Mouse (Mus musculus) bone marrow macrophage, adult 2 months (primary cell): ENCODE results near the gene Polr3b. TPM values are rescaled to one million over a fixed set of nuclear protein-coding genes. Genes with fewer than 3 reads are reported as not detected.

Experiments
- H3K27ac ChIP-seq: 2 replicates; pipeline ENCODE4 v1.5.1; 2012; ENCODE audit warnings: low read depth, low read length; ENCODE audit not compliant: insufficient read depth
- H3K4me1 ChIP-seq: 2 replicates; pipeline ENCODE4 v1.6.1; 2012; ENCODE audit warnings: low read length; ENCODE audit not compliant: control insufficient read depth, insufficient read depth
- H3K4me3 ChIP-seq: 2 replicates; pipeline ENCODE4 v1.5.1; 2012; ENCODE audit warnings: mild to moderate bottlenecking, low read length, moderate library complexity; ENCODE audit not compliant: insufficient read depth
- CTCF ChIP-seq: IDR thresholded peaks from 2 replicates; pipeline ENCODE4 v1.5.1; 2012; ENCODE audit warnings: low read depth, mild to moderate bottlenecking, low read length, moderate library complexity
- POLR2A ChIP-seq: IDR thresholded peaks from 2 replicates; pipeline ENCODE4 v1.6.1; 2012; ENCODE audit warnings: mild to moderate bottlenecking, low read depth, low read length, borderline replicate concordance
- polyA plus RNA-seq: library from polyadenylated mRNA; stranded (reverse); fragments of >200 nt; gene quantifications from 2 replicates; pipeline ENCODE4 v1.2.4, GENCODE M21; 2012; ENCODE audit not compliant: missing spikeins, insufficient read depth, insufficient read length

The Polr3b gene
- polyA plus RNA-seq, 1 experiment, result 15.4 TPM

DNA sequence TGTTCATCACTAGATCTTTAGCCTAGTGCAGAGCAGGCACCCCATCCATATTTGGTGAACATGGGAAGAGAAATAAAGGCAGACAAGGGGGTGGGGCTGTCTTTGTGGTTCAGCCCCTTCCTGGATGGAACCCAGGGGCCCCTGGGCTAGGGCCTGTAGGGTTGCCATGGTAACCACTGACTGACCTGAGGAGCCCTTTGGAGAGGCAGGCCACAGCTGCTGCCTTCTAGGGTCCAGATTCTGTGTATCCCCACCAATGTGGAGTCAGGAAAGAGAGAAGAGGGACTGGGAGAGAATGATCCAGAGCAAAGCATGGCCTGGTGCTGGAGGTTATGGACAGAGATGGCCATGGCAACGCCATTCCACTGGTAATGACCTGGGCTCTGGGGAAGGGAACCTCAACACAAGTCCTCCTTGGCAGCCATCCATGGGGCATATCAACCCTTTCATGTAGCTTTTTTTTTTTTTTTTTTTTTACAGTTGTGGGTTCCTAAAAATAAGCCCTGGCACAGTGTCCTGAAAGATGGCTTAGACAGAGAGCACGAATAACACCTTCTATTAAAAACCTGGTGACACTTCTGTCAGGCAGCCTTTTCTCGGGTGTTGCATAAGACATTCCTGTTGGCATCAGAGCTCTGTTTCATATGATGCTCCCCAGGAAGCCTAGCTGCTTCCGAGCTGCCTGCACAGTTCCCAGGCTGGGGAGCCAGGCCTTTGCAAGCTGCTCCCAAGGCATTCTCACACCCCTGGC lies 150.5 kb downstream of the Polr3b start:
- TF ChIP-seq CTCF, result no peak
- TF ChIP-seq POLR2A, result no peak
- no peak overlapping the region for H3K27ac ChIP-seq
- H3K4me3 ChIP-seq, result no peak overlapping the region
- H3K4me1 ChIP-seq, result peaks cover 36% of the 10 kb centered on the region

DNA sequence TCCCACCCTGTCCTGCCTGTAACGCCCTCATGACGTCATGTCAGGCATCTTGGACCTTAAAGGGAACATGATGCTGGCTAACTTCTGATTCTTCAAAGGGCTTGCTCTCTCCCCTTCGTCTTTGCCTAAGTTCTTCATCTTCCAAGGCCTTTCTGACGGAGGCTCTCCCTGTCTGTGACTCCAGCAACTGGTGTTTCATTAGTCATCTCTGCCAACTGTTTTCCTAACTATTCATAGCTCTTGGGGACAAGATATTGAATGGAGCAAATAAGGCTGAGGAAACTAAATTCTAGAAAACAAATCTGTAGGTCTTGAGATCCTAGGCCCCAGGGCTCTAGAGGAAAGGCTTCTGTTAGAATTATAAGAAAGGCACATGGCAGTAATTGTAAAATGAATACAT lies 151.8 kb downstream of the Polr3b start:
- TF ChIP-seq POLR2A (no peak), CTCF (no peak)
- no peak overlapping the region for H3K27ac ChIP-seq
- no peak overlapping the region for H3K4me3 ChIP-seq
- H3K4me1 ChIP-seq, result peaks cover 44% of the 10 kb centered on the region

DNA sequence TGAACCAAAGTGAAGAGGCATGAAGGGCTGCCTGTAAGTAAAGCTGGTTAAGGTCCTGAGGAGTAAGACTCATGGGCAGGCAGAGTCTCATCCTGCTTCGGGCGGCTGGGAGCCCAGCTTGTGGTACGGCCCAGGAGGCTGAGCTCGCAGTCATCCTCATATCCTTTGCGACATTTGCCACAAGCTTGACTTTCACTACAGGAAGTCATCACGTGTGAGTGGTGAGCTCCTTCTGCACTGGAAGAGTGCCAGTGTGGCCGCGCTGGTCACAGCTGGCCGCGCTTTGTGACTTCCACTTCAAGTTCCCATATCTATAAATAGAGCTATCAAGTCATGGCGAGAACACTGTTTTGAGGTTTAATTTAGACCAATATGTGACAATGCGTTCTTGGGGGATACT lies 152.5 kb downstream of the Polr3b start:
- Histone ChIP-seq H3K4me3 (no peak overlapping the region), H3K27ac (no peak overlapping the region), H3K4me1 (peaks cover 44% of the 10 kb centered on the region)
- TF ChIP-seq POLR2A (no peak), CTCF (no peak)

Other genes with a start within 250 kb of the Polr3b start
- gene Nuak1, start 181.7 kb upstream of the Polr3b start, polyA plus RNA-seq, result 11.4 and 13.4 TPM in 2 replicates
- gene Ckap4, start 88.2 kb upstream of the Polr3b start, polyA plus RNA-seq, result 19.2 and 19.9 TPM in 2 replicates
- gene Tcp11l2, start 45.7 kb upstream of the Polr3b start, polyA plus RNA-seq, result 53.1 and 57.5 TPM in 2 replicates
- not detected in 2 replicates for gene Rfx4, start 133.8 kb downstream of the Polr3b start, polyA plus RNA-seq